Mouse (Mus musculus) regulatory T cell (primary cell): ENCODE measurements around the gene Appbp2.

Experiments
- in situ Hi-C: fragments of 300-600 bp; cut with MboI, MseI; formaldehyde crosslinking; loops from one replicate; pipeline ENCODE4 v1.15.1; 2025; ENCODE audit warnings: high pct_unique_total_duplicates

Appbp2 gene

DNA sequence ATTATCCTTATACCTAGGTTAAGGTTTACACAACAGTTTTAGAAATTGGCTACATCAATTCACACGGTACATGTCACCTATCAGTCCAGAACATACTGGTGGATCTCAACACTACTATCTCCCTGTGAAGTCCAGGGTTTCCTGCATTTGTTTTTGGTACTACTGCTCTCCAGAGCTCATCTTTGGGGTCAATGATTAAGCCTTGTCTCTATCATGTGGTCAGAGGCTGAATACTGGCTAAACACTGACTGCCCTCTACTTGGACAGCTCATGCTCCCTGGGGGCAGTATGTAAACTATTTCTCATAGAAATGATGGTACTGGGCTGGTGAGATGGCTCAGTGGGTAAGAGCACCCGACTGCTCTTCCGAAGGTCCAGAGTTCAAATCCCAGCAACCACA lies 11.7 kb downstream of the Appbp2 start:
- in situ Hi-C loops = no loop called here

DNA sequence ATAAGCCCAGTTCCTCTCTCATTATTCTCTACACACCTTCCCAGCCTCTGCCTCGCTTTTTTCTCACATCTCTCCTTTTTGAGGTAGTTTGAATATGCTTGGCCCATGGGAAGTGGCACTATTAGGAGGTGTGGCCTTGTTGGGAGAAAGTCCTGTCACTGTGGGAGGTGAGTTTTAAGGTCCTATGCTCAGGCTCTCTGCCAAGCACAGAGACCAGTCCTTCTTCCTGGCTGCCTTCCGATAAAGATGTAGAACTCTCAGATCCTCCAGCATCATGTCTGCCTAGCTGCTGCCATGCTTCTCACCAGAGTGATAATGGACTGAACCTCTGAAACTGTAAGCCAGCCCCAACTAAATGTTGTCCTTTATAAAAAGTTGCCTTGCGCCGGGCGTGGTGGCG lies 12.4 kb downstream of the Appbp2 start:
- in situ Hi-C loops = no loop called here

DNA sequence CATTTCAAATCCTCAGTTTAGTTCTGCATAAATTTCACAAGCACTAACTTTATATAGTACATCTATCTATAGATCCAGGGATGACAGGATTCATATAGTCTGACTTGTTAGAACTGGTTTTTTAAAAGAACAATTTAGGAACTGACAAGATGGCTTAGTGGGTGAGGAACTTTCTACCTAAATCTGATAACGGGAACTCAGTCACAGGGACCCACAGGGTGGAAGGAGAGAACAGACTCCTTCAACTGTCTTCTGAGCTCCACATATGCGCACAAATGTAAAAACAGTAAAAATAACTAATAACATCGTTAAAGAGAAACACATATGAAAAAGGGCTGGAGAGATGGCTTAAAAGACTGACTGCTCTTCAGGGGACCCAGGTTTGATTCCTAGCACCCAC lies 15.9 kb downstream of the Appbp2 start:
- in situ Hi-C loops = no loop called here

DNA sequence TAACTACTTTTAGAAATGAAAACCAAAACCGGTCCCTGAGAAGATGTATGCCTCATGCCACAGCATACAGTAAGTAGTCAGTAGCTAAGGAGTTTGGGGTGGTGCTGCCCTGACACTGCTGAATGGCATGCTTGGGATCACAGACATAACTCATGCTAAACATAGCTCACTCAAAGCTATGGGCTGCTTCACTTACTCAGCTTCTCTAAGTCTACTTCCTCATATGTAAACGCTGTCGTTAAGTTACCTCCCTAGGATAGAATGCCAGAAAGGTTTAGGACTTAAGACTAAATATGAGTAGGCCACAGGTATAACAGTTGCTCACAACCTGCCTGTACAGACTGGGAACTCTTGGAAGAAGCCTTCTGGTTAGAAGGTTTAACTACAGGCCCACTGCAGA lies 20.3 kb downstream of the Appbp2 start:
- in situ Hi-C loops = no loop called here

DNA sequence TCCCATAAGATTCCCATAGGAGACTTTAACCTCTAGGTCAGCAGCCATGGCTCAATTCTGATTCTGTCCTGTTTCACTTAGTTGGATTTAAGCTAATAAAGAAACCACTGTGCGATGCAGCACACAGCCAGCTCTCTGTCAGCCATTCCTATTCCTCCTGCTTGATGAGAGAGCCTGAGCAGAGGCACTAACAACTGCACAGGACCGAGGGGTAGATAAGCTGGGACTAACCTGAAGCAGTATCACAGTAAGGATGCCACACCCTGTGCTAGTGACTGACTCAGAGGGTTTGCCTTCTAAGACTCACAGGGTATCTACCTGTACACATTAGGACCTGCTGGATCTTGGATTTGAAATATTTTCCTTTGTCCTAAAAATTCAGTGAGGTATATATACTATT lies 21.7 kb downstream of the Appbp2 start:
- in situ Hi-C loops = no loop called here

DNA sequence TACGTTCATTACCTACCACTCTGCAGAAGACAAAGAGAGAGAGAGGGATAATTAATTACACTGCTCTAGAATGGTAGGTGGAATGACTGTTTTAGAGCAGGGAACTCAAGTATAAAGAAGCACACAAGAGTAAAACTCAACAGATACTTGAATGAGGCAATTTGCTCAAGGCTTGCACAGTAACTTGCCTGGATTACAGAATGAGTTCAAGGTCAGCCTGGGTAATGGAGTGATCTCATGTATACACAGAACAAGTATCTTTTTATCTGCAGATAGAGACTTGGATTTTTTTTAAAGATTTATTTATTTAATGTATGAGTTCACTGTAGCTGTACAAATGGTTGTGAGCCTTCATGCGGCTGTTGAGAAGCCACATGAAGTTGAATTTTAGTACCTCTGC lies 23.8 kb downstream of the Appbp2 start:
- in situ Hi-C loops = no loop called here

DNA sequence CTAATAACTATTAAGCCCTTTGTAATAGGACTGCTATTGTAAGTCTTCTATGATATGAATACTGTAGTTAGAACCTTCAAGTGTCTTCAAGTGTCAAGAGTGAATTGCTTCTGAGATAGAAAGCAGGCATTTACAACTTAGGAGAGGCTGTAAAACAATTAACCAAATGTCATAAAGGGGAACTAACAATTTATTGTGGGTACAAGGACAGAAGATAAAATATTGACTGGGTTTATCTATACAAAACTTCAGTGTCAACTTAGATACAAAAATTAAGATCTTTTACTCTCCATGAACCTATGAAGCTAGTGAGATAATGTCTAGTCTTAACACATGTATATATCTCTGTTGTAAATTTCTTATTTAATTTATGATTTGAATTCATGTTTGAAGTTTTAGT lies 28.7 kb downstream of the Appbp2 start:
- in situ Hi-C loops = no loop called here

DNA sequence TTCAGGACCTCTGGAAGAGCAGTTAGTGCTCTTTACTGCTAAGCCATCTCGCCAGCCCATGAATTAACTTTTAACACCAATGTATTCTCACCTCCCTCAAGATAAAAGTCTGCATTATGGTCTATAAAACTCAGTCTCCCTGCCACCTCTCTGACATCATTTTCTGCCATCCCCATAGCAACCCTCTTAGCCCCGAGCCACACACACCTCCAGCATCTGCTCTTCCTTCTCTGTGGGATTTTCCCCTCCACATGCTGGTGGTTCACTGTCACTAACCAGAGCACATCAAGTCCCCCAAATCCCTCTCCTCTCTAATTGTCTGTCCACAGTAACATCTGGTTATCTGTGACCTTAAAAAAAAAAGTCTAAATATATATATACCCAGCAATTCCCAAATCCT lies 36.0 kb downstream of the Appbp2 start:
- in situ Hi-C loops = no loop called here

DNA sequence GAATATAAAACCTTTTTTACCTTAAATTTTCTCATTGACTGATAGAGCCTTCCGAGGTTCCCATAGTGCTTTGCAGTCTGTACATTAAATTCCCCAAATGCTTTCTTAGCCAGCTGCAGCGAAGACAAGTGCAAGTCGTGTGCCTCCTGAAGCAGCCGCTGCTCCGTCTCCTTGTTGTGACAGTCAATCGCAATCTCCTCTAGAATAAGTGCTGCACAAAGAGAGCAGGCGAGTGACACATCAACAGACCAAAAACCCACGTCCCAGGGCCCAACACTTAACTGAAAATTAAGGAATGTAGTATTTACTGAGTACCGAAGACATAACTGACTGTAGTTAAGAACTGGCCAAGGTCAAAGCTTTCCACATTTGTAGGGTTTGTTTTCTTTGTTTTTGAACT lies 38.9 kb downstream of the Appbp2 start:
- in situ Hi-C loops = no loop called here

DNA sequence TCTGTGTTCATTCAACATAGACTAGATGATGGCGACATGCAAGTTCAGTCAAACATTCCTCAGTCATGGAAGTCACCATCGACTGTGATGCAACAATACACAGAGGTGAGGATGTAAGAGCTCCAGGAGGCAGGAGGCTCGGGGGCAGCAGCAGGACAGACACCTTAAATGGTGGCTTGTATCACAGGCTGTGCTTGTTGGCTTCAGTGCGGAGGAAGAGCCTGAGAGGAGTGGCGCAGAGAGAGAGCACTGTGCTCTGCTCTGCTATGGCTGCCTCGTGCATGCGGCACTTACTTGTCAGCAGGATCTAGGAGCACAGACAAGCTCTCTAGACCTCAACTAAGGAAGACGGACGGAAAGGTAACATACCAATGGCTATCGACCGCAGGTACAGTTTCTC lies 40.7 kb downstream of the Appbp2 start:
- in situ Hi-C loops = no loop called here

DNA sequence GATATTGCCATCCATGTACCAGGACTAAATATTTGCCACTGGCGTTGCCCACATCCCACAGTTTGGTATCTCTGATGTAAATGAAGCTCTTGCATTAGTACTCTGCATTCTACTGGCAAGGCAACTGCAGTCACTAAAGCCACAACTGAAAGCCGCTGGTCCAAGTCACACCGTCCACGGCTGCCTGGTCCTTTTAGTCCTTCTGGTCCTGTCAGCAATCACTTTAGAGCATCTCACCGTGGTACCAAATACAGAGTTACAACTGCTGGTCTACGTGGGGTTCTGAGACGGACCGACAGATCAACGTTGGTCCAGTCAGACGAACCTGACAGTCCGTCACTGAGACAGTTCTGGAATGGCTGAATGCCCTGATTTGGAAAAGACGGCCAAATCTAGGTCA lies 44.2 kb downstream of the Appbp2 start:
- in situ Hi-C loops = no loop called here

DNA sequence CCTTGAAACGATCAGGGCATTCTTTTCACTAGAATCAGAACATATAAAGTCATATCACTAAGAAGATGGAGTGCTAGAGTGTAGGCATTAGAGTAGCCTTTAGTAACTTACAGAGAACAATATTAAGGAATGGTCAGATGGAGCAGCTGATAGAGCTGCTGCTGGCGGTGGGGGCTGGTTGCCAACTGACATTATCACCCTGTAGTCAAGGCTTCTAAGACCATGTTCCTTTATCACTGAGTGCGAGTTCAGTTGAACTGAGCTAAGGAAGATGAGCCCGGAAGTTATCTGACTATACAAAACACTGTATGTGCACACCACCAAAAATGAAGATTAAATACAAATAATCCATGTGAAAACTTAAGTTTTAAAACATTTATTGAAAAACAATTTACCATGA lies 45.8 kb downstream of the Appbp2 start:
- in situ Hi-C loops = no loop called here

DNA sequence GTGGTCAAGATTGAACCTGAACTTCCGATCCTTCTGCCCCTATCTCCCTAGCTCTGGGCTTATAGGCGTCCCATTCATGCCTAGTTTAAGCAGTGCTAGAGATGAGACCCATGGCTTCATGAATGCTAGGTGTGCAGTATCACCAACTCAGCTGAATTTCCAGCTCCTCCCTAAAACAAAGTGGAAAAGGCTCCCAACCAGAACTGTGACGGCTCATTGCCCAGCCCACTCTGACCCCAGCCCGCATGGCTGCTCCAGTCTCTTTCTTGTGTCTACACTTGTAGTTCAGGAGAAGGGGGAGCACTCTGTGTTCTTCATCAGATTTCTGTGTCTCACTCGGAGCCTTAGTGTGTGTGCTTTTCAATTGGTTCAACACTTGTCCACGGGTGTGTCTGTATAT lies 50.1 kb downstream of the Appbp2 start:
- in situ Hi-C loops = no loop called here

DNA sequence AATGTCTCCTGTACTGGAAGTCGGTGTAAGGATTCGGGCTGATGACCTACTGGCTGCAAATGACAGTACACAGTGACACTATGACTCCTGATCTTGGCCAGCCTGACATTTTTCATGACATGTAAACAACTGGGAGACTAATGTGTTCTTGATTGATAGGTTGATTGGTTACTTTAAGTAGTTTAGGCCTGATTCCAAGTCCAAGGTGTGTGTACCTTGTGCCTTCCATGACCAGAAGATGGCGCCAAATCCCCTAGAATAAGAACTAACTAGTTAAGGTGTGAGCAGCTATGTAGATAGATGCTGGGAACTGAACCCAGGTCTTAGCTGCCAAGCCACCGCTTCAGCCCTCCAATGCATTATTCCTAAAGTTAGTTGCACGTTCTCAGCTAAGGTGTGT lies 50.8 kb downstream of the Appbp2 start:
- in situ Hi-C loops = no loop called here

DNA sequence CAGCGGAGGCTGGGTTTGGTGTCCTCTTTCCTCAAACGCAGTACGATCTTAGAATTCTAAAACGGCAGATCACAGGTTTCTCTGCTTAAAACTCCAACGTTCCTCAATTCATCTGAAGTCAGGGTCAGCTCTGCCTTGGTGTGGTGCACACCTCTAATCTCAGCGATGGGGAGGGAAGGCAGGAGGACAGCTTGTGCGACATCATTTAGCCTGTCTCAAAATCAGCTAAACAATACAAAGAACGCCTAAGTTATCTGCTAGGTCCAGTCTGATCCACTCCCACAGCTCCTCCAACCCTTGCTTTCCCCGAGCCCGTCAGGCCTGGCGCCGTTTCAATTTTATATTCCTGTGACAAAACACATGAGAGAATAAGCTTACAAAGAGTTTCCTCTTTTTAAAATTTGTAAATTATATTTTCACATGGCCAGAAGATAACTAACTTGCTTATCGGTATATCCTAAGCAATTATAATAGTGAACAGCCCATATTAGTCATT lies 51.6 kb downstream of the Appbp2 start:
- in situ Hi-C loops = no loop called here

DNA sequence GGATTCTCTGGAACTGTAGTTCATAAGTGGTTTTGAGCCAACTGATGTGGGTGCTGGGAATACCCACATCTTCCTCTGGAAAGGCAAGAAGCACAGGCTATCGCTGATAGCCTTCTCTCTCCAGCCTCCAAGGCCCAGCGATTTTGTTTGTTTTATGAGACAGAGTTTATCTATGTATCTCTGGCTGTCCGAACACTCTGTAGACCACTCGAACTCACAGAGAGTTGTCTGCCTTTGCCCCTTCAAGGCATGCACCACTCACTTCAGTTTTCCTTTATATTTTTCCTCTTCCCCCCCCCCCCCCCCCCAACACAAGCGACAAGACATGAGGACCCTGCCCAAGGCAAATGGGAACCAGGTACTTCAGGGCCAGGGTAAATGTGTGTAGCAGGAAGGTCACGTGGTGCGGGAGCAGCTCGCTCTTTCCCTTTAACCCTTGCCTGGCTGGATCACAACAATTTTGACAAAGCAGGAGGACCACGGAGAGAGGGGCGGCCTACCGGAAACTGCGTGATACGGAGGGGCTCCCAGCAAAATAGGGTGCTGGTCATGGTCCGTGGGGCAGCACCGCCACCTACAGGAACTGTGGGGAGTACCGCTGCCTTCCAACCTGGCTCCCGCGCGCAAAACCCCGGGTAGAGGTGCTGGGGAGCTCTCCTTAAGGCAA lies 52.2 kb downstream of the Appbp2 start:
- in situ Hi-C loops = no loop called here

DNA sequence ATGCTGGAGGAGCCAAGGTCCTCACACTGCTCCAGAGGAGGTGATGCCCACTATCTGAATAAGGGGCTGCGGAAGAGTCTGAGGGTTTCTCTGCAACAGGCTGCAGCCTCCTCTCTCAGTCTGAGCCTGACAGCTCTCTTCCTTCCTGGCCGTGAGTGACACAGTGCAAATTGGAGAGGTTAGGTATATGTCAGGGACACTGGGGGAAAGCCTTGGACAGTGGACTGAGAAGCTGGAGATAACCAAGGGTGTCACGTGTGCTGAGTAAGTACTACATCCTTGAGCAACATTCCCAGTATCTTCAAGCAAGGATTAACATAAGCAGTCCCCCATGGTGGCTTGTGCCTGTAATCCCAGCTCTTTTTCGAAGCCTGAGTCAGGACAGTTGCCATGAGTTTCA lies 56.5 kb downstream of the Appbp2 start:
- in situ Hi-C loops = loop anchor here (5.0 kb wide), 1 partner anchor 79 kb away; no protein-coding TSS in a partner anchor

DNA sequence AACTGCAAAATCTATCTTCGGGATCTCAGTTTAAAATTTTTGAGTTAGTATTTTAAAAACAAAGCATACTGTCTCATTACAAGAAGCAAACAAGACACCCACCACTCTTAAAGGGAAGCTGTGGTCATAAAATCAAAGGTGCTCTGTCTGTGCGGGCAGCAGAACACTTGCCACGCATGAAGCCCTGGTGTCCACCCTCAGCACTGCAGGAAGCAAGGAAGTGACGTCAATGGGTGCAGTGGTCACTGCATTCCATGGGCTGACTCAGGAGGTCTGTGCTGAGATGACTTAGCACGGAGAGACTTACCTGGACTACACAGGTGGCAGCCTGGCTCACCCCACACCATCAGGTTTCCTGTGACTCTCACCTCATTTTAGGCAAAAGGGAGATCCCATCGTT lies 57.2 kb downstream of the Appbp2 start:
- in situ Hi-C loops = loop anchor here (5.0 kb wide), 1 partner anchor 80 kb away; no protein-coding TSS in a partner anchor

DNA sequence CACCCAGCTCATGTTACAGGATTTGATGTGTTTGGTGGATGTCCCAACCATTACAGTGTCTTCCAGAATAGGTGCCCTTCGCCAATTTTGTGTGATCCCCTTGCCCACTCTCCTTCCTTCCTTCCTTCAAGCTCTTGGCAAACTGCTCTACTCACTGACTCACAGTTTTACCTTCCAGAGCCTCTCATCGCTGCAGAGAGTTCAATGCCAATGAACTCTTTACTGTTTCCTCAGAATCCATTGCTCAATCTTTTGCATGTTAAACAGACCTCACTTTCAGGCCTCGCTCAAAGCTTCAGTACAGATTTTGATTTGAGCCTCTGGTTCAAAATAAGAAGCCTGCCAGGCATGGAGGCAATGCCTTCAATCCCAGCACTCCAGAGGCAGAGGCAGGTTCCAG lies 59.0 kb downstream of the Appbp2 start:
- in situ Hi-C loops = loop anchor here (5.0 kb wide), 1 partner anchor 81 kb away; no protein-coding TSS in a partner anchor

DNA sequence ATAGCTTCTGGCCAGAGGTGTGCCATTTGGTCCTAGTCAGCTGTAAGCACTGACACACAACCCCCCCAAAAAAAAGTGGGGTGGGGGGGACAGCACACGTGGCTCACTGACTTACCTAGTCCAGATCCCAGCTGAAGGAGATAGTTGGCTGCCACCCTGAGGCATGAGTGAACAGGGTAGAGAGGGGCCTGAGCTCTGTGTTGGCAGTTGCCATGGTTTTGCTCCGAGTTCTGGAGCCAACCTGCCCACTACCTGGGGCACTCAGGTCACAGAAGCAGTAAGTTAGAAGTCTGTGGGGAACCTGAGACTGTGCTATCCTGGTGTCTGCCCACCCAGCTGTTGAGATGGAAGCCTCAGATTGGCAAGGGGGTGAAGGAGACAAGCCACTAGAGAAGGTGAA lies 64.1 kb downstream of the Appbp2 start:
- in situ Hi-C loops = no loop called here

DNA sequence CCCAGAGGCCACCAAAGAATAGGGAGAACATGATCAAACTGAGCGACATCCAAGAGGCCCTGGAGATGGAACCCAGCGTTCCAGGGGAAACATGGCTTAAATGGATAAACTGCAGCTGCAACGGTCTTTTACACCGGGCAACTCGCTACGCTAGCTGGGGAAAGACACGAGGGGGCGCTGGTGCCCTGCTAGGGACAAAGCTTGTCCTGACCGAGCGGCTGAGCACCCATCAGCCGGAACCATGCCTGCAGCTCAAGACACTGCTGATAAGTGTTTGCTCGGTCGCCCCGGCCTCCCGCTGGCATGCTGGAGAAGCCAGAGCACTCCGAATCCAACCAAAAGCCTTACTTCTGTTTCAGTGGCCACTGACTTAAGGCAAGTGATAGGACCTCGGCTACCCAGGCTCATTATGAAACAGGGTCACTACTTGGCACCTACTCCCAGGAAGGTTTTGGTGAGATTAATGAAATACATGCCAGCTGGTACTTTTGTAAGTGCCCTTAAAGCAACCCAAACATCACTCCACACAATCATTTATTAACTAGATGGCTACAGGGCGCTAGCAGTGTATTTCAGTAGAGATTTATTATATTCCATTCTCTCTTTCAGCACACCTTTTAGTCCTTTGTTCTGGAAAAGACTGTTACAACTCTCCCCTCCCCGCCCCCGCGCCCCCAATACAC lies 64.7 kb downstream of the Appbp2 start, which contains the start of gene 1700125H20Rik:
Gene 1700125H20Rik (plus strand): TSS at position 347 of the 683 bp plus-strand sequence.
- in situ Hi-C loops = no loop called here

DNA sequence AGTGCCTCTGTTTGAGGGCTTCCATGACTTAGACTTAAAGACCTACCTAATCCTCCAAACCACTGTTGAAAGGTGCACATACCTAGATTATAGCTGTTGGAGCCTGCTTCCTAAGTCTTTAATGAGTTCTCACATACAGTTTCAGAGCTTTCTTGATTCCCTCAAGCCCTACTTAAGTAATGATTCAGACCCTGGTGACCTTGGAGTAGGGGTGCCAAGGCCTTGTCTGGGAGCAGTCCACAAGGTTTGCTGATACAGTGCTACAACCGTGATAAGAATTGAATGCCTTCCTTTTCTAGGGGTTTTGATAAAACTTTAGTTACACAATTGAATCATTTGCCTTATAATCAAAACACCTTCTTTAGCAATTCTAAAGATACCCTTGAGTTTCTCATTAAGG lies 67.4 kb downstream of the Appbp2 start:
- in situ Hi-C loops = no loop called here

DNA sequence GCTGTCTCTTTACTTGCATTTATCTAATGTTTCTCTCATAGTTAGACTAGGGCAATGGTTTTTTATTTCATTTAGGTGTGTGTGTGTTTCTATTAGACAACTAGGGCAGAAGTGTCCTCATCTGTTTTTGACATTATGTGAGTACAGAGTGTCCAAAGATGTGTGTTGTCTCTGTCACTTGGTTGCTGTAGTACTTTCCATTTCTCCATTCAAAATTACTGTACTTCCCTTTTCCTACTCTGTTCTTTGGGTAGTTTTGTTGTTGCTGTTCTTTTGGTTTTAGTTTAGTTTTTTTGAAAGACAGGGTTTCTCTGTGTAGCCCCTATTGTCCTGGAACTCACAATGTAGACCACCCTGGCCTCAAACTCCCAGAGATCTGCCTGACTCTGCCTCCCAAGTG lies 70.6 kb downstream of the Appbp2 start:
- in situ Hi-C loops = no loop called here
